Mouse (Mus musculus): ENCODE data around the gene Stkld1. TPM values are rescaled to one million over a fixed set of nuclear protein-coding genes. Genes with fewer than 3 reads are reported as not detected.

The Stkld1 gene
- polyA plus RNA-seq, 1 experiment from 2014 or later = 0.06 TPM

DNA sequence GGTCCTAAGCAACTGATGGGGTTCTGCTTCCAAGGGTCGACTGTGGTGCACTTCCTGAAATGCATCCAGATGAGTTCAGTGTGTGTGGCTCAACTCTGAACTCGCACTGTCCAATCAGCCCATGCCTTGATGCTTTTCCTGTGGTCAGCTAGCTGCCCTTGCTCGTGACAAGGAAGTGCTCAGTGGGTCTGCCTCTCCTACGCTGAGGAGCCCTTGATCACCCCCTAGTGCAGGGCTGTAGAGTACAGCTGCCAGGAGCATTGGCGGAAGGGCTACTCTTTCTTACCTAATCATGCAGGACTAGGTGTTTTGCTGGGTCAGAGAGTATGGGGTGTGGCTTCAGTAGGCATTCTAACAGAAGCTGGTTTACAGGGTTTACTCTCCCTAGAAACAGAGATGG, 7.7 kb downstream of the Stkld1 start:
- Histone ChIP-seq H3K4me1 (ENCODE audit: insufficient read depth) (0 out of 2 replicates have a peak, but pooled peaks cover 4% of the 10 kb centered on the region), H3K36me3 (replicated peaks; ENCODE audit: insufficient read depth, low read length) (no peaks in the 10 kb centered on the region), H3K9ac (replicated peaks) (no peak overlapping the region), H3K4me3 (ENCODE audit: low read depth, low read length) (no peak overlapping the region), H3K4me2 (ENCODE audit: low read depth, low read length) (no peak overlapping the region), H3K27ac (ENCODE audit: low read depth) (no peak overlapping the region), H3K27me3 (ENCODE audit: insufficient read depth, low read length) (no peaks in the 10 kb centered on the region), H3K9me3 (ENCODE audit: low read length) (no peaks in the 10 kb centered on the region)
- DNase-seq (peak; percentile 55), ATAC-seq (peak; percentile 85)
- no peak for TF ChIP-seq EP300 (IDR thresholded peaks at IDR 0.05; ENCODE audit: low read depth)
- peak; percentile 66 for TF ChIP-seq CTCF (IDR thresholded peaks at IDR 0.05; ENCODE audit: low read depth)
- WGBS (ENCODE audit: insufficient replicate concordance) = 24% methylated on average over 5 of the region's 5 CpGs

DNA sequence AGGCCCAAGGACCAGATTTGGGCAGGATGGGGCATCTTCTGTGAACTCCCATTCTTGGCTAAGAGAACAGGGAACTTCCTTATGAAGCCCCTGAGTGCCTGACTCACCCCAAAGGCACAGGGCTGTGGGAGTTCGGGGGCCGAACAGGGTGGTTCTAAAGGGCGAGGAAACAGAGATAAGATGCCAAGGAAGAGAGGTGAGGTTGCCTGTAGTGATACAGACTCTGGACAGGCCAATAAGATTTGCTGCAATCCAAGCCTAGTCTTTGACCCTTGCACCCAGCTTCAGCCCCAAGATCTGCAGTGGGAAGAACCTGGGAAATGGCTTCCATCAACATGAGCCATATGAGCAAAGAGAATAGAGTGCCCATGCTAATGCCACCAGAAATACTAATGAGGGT, 9.4 kb downstream of the Stkld1 start:
- Histone ChIP-seq H3K27me3 (ENCODE audit: insufficient read depth, low read length) (no peaks in the 10 kb centered on the region), H3K4me3 (ENCODE audit: low read depth, low read length) (no peak overlapping the region), H3K9me3 (ENCODE audit: low read length) (no peaks in the 10 kb centered on the region), H3K4me1 (ENCODE audit: insufficient read depth) (0 out of 2 replicates have a peak, but pooled peaks cover 4% of the 10 kb centered on the region), H3K9ac (replicated peaks) (no peak overlapping the region), H3K27ac (ENCODE audit: low read depth) (no peak overlapping the region), H3K36me3 (replicated peaks; ENCODE audit: insufficient read depth, low read length) (no peaks in the 10 kb centered on the region), H3K4me2 (ENCODE audit: low read depth, low read length) (no peak overlapping the region)
- ATAC-seq = no peak
- TF ChIP-seq CTCF (IDR thresholded peaks at IDR 0.05; ENCODE audit: low read depth) (no peak), EP300 (IDR thresholded peaks at IDR 0.05; ENCODE audit: low read depth) (no peak)
- DNase-seq = no peak
- WGBS (ENCODE audit: insufficient replicate concordance) = 65% methylated on average over 3 of the region's 3 CpGs

- DNase-seq (no peak), ATAC-seq (no peak)
- Histone ChIP-seq H3K36me3 (replicated peaks; ENCODE audit: insufficient read depth, low read length) (peaks cover 38% of the 10 kb centered on the region), H3K4me1 (ENCODE audit: insufficient read depth) (peaks cover 4% of the 10 kb centered on the region; the same call in 1 of the 2 replicates), H3K4me3 (ENCODE audit: low read depth, low read length) (no peak overlapping the region), H3K27me3 (ENCODE audit: insufficient read depth, low read length) (no peaks in the 10 kb centered on the region), H3K4me2 (ENCODE audit: low read depth, low read length) (no peak overlapping the region), H3K9ac (replicated peaks) (no peak overlapping the region), H3K9me3 (ENCODE audit: low read length) (no peaks in the 10 kb centered on the region), H3K27ac (ENCODE audit: low read depth) (no peak overlapping the region)
- TF ChIP-seq EP300 (IDR thresholded peaks at IDR 0.05; ENCODE audit: low read depth) (no peak), CTCF (IDR thresholded peaks at IDR 0.05; ENCODE audit: low read depth) (no peak)
- WGBS (ENCODE audit: insufficient replicate concordance) = 75% methylated on average over 2 of the region's 2 CpGs
These were observed 16.6 kb downstream of the Stkld1 start for GRCm38 (mm10) chr2:26950411-26950810.

- peaks cover 46% of the 10 kb centered on the region for H3K36me3 ChIP-seq (replicated peaks; ENCODE audit: insufficient read depth, low read length)
- ATAC-seq = no peak
- 88% methylated on average over 8 of the region's 8 CpGs for WGBS (ENCODE audit: insufficient replicate concordance)
- no peak overlapping the region for H3K9ac ChIP-seq (replicated peaks)
- TF ChIP-seq EP300 (IDR thresholded peaks at IDR 0.05; ENCODE audit: low read depth) (no peak), CTCF (IDR thresholded peaks at IDR 0.05; ENCODE audit: low read depth) (no peak)
- peaks cover 4% of the 10 kb centered on the region; the same call in 1 of the 2 replicates for H3K4me1 ChIP-seq (ENCODE audit: insufficient read depth)
- no peak for DNase-seq
- no peaks in the 10 kb centered on the region for H3K27me3 ChIP-seq (ENCODE audit: insufficient read depth, low read length)
- no peak overlapping the region for H3K4me2 ChIP-seq (ENCODE audit: low read depth, low read length)
- H3K9me3 ChIP-seq (ENCODE audit: low read length) = no peaks in the 10 kb centered on the region
- no peak overlapping the region for H3K27ac ChIP-seq (ENCODE audit: low read depth)
- H3K4me3 ChIP-seq (ENCODE audit: low read depth, low read length) = no peak overlapping the region
These were observed 17.6 kb downstream of the Stkld1 start for GRCm38 (mm10) chr2:26951346-26951905.

DNA sequence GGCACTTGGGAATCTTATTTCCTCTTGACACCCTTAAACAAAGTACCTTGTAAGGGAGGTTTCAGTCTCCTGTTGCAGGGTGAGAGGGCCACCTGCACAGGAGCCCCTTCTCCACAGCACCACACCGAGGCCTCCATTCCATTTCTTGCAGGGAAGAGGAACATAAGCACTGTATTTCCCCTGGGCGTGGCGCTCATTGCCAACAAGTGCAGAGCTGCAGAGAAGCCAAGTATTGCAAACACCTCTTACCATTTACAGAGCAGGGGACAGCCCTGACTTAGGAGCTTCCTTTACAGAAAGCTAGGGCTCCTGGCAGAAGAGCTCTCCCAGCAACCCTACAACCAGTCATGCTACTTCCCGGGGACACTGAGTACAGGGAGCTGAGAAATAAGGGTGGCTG, 18.3 kb downstream of the Stkld1 start:
- Histone ChIP-seq H3K9me3 (ENCODE audit: low read length) (no peaks in the 10 kb centered on the region), H3K9ac (replicated peaks) (no peak overlapping the region), H3K27ac (ENCODE audit: low read depth) (no peak overlapping the region), H3K4me3 (ENCODE audit: low read depth, low read length) (no peak overlapping the region), H3K4me1 (ENCODE audit: insufficient read depth) (peaks cover 4% of the 10 kb centered on the region; the same call in 1 of the 2 replicates), H3K4me2 (ENCODE audit: low read depth, low read length) (no peak overlapping the region), H3K27me3 (ENCODE audit: insufficient read depth, low read length) (no peaks in the 10 kb centered on the region), H3K36me3 (replicated peaks; ENCODE audit: insufficient read depth, low read length) (peaks cover 47% of the 10 kb centered on the region)
- ATAC-seq (no peak), DNase-seq (no peak)
- WGBS (ENCODE audit: insufficient replicate concordance) = 75% methylated on average over 4 of the region's 4 CpGs
- TF ChIP-seq EP300 (IDR thresholded peaks at IDR 0.05; ENCODE audit: low read depth) (no peak), CTCF (IDR thresholded peaks at IDR 0.05; ENCODE audit: low read depth) (no peak)

GRCm38 (mm10) chr2:26952866-26953265, 19.0 kb downstream of the Stkld1 start:
- Histone ChIP-seq H3K4me2 (ENCODE audit: low read depth, low read length) (no peak overlapping the region), H3K27ac (ENCODE audit: low read depth) (no peak overlapping the region), H3K4me3 (ENCODE audit: low read depth, low read length) (no peak overlapping the region), H3K9ac (replicated peaks) (no peak overlapping the region), H3K27me3 (ENCODE audit: insufficient read depth, low read length) (no peaks in the 10 kb centered on the region), H3K36me3 (replicated peaks; ENCODE audit: insufficient read depth, low read length) (peaks cover 51% of the 10 kb centered on the region), H3K9me3 (ENCODE audit: low read length) (no peaks in the 10 kb centered on the region), H3K4me1 (ENCODE audit: insufficient read depth) (peaks cover 4% of the 10 kb centered on the region; the same call in 1 of the 2 replicates)
- TF ChIP-seq EP300 (IDR thresholded peaks at IDR 0.05; ENCODE audit: low read depth) (no peak), CTCF (IDR thresholded peaks at IDR 0.05; ENCODE audit: low read depth) (no peak)
- no peak for ATAC-seq
- WGBS (ENCODE audit: insufficient replicate concordance) = 89% methylated on average over 8 of the region's 8 CpGs
- DNase-seq = no peak
